Mouse (Mus musculus) retina, postnatal 7 days (tissue): ENCODE measurements around the gene Jagn1.

ENCODE experiments used
- DNase-seq: peaks from one replicate; pipeline ENCODE4 v3.0.0-alpha.2; 2012; ENCODE audit warnings: low read depth, low spot score

The Jagn1 gene

DNA sequence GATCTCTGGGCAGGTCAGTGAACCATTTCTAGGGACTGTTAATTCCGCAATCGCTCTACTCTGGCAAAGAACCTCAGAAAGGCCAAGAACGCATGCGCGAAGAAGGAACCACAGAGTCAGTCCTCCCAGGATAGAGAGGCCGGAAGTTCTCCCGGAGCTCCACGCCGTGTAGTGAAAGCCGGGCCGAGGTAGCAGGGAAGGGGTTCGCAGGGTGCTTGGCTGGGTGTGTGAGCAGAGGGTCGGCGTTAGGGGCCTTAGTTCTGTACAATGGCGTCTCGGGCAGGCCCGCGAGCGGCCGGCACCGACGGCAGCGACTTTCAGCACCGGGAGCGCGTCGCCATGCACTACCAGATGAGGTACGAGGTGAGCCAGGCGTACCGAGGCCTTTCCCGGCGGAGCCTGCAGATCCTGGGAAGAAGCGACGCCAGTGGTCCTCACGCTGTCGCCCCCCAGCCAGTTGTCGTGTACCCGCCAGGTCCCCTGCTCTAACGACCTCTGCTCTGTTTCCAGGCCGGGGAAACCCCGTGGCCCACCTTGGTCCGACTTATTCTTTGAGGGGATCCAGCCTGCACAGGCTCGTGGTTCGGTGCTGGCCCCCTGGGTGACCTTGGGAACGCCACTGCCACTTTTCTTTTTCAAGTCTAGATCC, at the start of gene Jagn1:
Jagn1 (plus strand) TSS at position 128 of the 649 bp plus-strand sequence.
- DNase-seq: peak; percentile 95

DNA sequence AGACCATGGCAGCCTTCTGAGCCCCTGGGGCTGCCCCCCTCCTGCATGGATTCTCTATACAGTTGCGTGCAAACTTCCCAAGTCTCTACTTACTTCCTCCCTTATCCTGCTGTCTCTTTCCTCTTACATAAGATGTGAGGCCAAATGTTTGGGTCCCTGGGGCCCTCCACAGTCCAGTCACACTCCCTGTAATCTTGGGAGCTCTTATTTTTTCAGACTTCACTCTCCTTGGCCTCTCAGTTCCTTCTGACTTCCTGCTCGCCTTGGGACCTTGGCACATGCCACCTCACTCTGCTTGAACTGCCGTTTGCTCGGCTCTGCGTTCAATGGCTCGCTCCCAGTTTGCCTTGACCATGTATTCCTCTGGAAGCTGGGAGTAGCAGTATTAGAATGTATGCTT, 48.4 kb upstream of the Jagn1 start:
- DNase-seq: no peak

DNA sequence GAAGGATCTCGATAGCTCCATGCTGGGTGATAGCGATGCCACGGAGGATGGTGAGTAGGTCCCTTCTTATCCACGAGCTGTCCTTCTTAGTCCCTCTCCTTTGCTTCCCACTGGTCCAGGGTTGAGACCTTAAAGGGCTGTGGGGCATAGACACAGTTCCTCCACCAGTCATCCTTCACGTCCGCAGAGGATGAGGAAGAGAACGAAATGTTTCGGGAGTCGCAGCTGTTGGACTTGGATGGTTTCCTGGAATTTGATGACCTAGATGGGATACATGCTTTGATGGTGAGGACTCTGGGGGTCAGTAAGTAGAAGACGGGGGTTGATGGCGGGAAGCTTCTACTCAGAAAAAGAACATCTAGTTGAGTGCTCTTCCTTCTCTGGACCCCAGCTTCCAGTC, 47.6 kb upstream of the Jagn1 start:
- no peak for DNase-seq

DNA sequence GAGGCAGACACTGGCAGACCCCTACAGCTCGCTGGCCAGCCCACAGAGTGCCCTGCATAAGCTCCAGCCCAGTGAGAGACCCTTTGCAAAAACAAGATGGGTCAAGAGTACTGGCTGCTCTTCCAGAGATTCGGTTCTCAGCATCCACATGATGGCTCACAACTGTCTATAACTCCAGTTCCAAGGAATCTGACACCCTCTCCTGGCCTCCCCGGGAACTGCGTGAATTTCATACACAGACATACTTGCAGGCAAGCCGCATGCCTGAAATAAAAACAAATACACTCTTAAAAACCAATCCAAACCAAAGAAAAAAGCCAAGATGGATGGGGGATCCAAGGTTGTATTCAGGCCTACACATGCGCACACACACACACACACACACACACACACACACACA, 46.9 kb upstream of the Jagn1 start:
- DNase-seq: no peak

DNA sequence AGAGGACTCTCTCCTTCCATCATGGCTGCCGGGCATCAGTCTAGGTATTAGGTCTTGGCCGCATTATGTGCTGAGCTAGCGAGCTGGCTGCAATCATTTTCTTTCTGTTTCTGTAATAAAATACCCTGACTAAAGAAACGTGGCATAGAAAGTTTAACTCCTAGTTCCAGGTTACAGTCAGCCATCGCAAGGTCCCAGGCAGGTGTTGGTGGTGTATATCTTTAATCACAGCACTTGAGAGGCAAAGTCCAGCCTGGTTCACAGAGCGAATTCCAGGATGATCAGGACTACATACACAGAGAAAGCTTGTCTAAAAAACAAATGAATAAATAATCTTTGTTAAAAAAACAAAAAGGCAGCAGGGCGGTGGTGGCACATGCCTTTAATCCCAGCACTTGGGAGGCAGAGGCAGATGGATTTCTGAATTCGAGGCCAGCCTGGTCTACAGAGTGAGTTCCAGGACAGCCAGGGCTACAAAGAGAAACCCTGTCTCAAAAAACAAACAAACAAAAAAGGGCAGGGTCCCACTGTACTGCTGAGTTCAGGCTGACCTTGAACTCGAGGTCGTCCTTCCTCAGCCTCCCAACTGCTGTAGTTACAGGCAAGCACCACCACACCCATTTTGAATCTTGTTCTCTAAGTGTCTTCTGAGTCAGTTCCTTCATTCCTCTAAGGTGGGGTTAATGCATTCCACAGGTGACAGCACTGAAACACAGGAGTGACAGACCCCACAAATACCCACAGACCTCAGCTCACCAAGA, 45.9 kb upstream of the Jagn1 start:
- DNase-seq: no peak

DNA sequence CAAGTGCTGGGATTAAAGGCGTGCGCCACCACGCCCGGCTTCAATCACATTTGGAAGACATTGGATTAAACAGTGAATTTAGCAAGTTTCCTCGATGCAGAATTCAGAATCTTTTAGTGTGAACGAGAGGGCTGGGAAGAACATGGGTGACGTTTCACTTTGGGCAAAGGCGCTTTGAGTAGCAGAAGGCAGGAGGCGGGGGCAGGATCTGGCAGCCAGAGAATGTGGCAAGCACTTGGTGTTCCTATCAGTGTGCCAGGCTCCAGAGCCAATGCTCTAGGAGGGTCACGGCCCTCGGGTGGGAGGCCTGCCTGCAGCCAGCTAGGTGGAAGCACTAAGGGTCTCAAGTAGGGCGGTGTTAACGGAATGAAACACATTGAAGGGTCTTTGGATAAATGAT, 40.3 kb upstream of the Jagn1 start:
- DNase-seq: no peak

DNA sequence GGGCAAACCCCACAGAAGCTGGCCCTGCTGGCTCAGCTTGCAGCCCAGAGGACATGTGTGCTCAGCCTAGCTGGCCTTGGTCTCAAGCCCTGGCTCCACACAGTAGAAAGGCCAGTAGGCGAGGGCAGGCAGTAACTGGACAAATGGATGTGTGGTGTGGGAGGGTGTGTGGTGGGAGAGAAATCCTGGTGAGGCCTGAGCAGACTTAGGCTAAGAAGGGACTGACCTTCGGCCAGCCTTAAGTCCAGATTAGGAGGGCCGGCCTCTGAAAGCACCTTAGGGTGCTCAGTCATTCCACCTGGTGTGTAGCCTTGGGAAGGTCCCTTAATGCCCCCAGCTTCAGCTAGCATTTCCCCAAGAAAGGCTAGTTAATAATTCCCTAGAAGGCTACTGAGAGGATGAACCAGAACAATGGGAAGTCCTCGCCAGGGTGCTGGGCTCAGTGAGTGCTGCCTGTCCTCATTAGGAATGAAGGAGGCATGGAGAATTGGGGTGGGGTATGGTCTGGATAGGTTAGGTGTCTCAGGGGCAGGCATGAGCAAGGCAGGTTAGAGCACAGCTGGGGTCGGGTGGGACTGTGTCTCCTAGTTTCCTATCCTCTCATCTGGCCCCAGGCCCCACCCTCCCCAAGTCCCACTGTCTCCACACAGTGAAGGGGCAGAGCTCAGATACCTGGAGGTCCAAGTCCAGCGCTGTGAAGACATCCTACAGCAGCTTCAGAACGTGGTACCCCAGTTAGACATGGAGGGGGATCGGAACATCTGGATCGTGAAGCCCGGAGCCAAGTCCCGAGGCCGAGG, 37.5 kb upstream of the Jagn1 start:
- no peak for DNase-seq

DNA sequence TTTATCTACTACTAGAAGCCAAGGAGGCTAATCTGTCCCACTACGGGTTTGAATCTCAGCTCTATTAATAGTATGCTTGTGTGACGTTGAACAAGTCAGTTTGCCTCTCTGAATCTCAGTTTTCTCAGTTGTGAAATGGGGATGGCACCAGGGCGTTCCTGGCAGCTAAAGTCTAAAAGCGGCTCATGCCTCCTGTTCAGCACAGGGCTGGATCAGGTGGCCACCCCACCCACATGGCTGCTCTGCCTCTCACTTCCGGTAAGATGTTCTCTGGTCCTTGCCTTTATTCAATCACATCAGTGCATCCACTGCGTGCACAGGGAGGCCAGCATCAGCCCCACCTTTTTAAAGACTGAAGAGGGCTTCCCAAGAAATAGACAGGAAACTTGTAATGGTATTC, 36.9 kb upstream of the Jagn1 start:
- no peak for DNase-seq

DNA sequence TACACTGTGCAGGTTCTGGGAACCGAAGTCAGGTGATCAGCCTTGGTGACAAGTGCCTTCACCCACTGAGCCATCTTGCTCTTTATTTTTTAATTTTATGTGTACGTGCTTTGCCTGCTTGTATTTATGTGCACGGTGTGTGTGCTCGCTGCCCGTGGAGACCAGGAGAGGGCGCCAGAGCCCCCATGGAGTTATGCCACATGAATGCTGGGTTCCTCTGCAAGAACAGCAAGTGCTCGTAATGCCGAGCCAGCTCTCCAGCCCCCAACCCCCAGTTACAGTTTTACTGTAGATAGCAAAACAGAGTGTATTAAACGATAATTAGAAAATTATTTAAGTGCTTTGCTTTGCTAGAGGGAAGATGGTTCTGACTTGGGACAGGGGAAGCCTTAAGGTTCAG, 35.7 kb upstream of the Jagn1 start:
- DNase-seq: no peak

DNA sequence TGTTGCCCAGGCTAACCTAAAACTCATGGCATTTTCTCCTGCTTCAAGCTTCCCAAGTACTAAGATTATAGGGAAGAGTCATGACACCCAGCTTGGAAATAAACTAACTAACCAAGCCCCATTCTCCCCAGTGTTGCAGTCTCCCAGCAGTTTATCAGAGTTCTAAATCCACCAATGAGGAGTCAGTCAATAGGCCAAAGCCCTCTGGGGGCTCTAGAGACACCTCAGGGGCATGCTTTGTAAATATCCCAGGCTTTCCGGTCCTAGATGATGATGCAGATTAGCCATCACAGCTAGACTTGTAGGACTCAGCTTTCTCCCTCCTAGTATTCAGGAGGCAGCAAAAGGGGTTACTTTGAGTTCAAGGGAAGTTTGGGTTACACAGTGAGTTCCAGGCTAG, 32.4 kb upstream of the Jagn1 start:
- no peak for DNase-seq

DNA sequence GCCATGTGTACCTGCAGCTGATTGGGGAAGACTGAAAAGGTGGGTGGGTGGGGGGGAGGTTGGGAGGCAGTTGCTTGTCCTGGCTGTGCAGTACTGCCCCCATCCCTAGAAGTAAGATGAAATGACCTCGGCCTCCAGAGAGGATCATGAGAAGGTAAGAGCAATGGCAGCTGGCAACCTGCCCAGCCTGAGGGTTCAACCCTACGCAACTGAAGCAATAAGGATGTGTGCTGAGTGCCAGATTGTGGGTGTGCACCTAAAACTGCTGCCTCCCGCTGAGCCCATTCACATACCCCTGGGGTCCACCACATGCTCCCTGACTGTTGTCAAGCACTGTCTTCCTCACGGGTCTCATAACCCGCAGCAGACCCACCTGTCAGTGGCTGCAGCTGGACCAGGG, 26.0 kb upstream of the Jagn1 start:
- no peak for DNase-seq

DNA sequence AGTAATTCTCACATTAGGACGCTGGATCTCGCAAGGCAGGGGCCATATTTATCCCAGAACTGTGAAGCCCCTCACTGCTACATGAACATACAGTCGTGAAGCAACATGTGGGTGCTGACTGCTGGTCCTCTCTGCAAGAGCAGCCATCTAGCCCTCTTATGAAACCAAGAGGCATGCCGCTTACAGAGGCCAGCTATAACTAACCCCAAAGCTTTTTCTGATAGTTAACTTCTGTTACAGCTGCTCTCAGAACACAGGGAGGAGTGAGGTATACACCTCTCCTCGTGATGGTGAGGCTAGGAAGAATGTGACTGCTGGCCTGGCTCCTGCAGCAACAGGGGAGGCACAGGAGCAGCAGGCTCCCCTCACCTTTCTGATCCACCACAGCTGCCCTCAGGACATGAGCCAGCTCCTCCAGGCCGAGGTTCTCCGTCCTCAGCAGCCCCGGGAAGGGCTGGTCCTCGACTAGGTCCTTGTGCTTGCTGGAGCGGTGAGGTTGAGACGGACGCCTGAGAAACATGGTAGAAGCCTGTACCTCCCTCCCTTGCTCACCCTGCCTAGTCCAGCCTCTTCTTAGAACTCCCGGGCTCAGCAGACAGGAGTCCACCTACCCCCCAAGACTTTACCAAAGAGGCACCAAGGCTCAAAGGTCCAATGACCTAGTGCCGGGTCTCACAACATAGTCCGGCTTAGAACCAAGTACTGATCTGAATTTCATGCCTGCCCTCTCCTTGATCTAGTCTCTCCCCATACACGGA, 23.7 kb upstream of the Jagn1 start:
- no peak for DNase-seq

DNA sequence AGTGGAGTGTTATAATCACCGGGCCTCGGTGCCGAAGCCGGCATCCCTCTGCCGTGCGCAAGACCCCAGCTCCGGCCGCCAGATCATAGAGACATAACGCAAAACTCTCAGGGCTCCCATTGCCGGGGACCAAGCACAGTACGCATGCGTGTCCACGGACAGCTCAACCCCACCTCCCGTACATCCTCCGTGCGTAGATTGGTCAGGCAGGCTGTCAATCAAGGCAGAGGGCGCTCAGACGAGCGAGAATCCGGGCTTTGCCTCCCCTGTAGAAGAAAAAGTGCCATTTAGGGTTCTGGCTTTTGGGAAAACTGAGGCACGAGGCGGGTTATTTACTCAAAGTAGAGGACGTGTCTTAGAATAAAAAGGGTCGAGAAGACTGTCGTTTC, 23.2 kb upstream of the Jagn1 start, which contains the start of gene Rpusd3:
Rpusd3 (minus strand) TSS at position 142 of the 389 bp plus-strand sequence.
- peak; percentile 99 for DNase-seq

DNA sequence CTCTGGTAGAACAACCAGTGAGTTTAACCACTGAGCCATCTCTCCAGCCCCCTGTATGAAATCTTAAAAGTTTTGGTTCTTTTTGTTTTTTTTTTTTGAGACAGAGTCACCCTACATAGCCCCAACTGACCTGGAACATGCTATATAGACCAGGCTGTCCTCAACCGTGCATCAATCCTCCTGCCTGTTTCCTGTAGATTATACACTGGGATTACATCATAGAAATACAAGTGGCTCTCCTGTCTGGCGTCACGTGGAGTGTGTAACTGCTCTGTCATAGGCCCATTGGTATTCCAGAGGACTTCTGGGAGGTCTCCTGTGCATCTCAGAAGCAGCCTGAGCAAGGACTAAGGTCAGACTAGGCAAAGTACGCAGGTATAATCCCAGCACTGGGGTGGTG, 19.4 kb upstream of the Jagn1 start:
- no peak for DNase-seq

DNA sequence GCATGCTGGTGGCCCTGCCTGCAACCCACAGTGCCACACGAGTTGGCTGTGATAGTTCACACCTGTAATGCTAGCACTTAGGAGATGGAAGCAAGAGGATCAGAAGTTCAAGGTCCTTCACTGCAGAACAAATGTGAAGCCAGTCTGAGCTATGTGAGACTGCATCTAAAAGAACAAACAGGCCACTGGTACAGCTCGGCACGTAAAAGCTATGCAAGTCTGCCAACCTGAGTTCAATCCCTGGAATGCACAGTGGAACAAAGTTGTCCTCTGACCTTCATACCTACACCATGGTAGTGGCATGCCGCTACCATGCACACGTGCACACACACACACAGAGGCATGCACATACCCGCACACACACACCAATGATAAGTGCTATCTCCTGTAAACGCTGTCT, 18.2 kb upstream of the Jagn1 start:
- DNase-seq: no peak

DNA sequence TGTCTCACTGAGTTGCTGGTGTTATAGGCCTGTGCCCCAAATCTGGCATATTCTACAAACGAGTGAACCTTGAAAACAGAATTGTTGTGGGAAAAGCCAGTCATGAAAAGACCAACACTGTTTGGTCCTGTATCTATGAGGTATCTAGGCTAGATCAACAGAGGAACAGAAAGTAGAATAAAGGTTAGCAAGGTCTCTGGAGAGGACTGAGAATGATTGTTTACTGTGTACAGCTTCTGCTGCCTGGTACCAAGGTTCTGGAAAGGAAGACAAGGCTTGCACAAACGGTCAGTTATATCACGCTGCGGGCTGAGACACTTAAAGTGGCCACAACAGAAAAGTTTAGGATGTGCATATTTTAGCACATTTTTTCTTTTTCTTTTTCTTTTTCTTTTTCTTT, 15.7 kb upstream of the Jagn1 start:
- no peak for DNase-seq

DNA sequence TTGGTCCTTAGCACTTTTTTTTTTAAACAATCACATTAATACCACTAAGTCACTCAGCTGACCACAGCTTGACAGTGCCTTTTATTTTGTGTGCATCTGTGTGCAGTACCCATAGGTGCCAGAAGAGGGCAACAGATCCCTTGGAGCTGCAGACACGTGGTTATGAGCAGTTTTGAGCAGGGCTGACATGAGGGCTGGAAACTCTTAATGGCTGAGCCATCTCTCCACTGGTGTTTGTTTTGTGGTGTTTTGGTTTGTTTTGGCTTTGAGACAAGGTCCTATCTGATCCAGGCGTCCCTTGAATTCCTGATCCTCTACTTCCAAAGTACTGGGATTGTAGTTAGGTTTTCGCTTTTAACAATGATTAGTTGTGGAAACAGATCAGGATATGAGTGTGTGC, 15.0 kb upstream of the Jagn1 start:
- peak; percentile 40 for DNase-seq

DNA sequence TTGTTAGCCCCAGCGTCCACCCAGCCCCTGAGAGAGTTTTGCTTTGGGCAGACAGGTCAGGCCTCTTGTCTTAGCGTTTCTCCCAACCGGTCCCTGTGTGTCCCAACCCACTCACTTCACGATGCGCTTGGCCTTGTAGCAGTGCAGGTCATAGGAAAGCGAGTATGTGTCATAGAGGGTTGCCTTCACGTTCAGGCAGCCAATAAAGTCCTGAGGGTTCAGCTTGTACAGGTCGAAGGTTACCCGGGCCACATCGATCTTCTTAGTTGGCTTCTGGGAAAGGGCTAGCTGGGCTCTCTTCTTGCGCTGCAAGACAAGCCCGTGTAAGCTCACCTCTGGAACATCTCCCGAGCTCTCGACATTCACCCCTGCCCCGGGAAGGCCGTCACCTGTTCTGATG, 14.4 kb upstream of the Jagn1 start:
- DNase-seq: no peak

DNA sequence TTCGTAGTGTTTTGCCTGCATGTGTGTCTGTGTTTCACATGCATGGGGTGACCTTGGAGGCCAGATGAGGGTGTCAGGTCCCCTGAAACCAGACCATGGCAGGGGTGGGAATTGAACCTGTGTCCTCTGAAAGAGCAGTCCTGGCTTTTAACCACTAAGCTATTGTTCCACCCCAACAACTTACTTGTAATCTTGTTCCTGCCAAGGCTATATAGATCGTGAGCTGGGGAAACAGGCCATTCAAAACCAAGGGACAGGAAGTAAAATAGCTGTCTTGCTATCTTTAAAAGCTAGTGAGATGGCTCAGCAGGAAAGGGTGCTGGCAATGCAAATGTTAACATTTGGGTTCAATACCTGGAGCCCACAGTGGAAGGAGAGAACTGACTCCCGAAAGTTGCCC, 12.4 kb upstream of the Jagn1 start:
- no peak for DNase-seq

DNA sequence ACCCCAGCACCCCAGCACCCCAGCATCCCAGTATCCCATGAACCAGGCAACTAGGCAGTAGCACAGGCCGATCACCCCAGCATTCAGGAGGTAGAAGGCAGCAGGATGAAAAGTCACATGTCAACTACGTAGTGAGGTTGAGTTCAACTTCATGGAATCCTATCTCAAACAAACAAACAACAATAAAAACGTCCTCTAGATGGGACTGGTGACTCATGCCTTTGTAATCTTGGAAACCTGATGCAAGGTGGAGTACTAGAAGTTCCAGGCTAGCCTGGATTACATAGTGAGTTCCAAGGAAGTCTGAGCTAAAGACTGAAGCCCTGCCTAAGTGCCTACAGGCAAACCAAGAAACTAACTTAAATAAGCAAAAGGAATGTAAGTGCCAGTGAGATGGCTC, 11.5 kb upstream of the Jagn1 start:
- DNase-seq: no peak

DNA sequence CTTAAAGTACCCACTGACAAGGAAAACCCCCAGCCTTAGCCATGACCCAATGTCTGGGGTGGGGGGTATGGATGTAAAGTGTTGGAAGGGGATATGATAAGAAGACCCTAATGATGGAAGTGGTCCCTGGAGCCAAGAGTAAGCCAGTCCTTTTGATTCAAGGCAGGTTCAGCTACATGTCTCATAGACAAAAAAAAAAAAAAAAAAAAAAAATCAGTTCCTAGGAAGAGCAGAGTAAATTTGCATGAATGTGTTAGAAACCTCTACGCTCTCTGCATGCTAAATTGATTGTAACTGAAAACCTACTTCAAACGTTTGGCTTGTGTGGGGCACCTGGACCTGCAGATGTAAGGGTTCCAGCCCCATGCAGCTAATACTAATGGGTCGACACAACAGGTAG, 10.6 kb upstream of the Jagn1 start:
- DNase-seq: no peak

DNA sequence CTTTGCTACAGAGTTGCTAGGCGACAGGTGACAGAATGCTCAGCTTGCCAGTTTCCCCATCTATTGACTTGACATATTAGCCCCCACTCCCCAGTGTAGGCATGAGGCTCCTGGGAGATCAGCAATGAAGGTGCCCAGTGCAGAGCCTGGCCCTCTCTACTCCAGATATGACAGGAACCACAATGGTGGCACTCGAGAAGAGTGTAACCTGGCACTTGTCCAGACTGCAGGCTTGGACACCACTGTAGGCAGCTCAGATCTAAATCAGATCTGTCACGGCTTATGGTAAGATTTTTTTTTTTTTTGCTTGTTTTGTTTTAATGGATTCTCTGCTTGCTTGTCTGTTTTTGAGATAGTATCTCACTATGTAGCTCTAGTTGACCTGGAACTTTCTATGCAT, 8.7 kb upstream of the Jagn1 start:
- DNase-seq: no peak
